Mouse (Mus musculus) heart, postnatal 0 days (tissue): ENCODE data around the gene Mybbp1a.

Experiments used
- CTCF ChIP-seq: IDR thresholded peaks from 2 replicates; pipeline ENCODE4 v1.5.1; 2016; ENCODE audit warnings: antibody characterized with exemption, control low read depth, low read depth
- EP300 ChIP-seq: IDR thresholded peaks from 2 replicates; pipeline ENCODE4 v1.6.1; 2016; ENCODE audit warnings: antibody characterized with exemption, low read depth

GRCm38 (mm10) chr11:72428694-72429093, 12.5 kb upstream of the Mybbp1a start:
- peak; percentile 73 for TF ChIP-seq CTCF
- TF ChIP-seq EP300: no peak
